Mouse (Mus musculus) heart, adult 11 months (tissue): Measurements from ENCODE around the gene Adcy3.
A peak's percentile ranks its signal among the peaks of the same experiment; 100 is the strongest.

ENCODE experiments used
- DNase-seq: peaks from one replicate; pipeline ENCODE4 v3.0.0; 2022

Adcy3 gene

DNA sequence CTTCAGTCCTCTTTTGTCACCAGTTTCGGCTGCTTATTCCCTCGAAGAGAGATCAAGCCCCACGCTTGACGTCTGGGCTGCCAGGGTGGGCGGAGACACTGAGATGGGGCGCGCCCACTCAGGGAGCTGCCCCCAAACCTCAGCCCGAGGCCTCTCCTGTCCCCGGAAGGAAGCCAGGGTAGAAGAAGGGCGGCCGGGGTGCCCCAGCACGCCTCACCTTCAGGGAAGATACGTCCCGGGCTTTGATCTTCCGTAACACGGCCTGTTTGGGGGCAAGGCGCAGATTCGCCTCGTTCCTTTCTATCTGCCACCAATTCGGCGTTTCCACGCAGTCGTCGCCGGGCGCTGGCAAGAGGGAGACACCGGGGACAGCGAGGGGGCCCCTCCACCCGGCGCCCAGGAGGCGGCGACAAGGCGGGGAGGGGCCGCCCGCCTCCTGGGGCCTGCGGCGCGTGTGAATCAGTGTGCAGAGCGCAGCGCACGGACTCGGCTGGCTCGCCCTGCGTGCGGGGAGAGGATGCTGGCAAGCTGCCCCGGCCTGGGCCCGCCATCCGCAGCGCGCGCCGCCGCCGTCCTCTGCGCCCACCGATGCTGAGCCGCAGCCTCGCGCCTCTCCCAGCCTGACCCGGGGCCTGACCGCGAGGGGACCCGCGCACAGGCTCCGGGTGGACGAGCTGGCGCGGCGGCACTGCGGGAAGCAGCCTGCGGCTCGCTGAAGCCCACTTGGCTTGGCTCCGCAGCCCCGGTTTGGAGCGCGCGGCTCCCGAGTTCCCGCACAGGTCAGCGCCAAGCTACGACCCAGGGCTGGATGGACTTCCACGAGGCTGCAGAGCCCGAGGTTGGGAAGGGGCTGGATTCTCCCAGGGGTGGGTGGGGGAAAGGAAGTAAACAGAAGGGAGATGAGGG lies at the start of gene Adcy3:
Adcy3 (plus strand) TSS at position 163 of the 906 bp plus-strand sequence.
- peak; percentile 96 for DNase-seq

- peak; percentile 63 for DNase-seq
Measured at GRCm38 (mm10) chr12:4083441-4083840, 49.5 kb upstream of the Adcy3 start.

DNA sequence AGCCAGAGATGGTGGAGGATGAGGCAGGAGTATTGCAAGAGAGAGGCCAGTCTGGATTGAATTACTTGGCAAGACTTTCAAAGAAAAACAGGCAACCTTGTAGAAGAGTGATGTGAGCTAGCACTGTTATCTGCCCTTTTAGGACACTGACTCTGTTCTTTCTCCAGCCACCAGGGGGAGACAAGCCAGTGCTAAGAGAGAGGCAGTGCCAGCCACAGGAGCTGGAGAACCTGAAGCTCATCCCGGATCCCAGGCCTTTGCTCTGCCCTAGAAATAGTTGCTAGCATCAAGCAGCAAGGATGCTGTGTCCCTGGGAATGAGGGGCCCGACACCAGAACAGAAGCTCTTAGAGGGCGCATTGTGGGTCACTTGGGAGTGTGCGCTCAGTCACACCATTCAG lies 25.5 kb upstream of the Adcy3 start:
- peak; percentile 92 for DNase-seq

GRCm38 (mm10) chr12:4116132-4116531 lies 16.8 kb upstream of the Adcy3 start:
- DNase-seq = no peak

- no peak for DNase-seq
Measured at GRCm38 (mm10) chr12:4117136-4117535, 15.8 kb upstream of the Adcy3 start.

DNA sequence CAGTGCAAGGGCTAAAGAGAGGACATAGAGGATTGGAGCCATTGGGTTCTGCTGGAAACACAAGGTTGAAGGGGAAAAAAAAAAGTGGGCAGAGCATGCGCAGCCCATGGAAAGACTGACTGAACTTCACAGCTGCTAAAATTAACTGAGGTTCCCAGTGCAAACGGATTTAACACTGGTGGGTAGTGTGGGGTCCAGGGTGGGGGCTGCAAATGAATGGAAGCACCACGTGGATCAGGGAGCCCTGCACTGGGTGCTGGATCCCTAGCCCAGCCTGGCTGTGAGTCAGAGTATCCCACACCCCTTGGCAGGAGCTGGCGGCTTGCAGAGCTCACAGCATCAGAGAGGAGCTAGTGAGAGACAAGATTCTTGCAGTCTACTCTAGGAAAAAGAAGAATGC lies 15.3 kb upstream of the Adcy3 start:
- peak; percentile 89 for DNase-seq

GRCm38 (mm10) chr12:4127346-4127745 lies 5.6 kb upstream of the Adcy3 start:
- peak; percentile 90 for DNase-seq

GRCm38 (mm10) chr12:4133847-4134212 lies 927 bp downstream of the Adcy3 start:
- DNase-seq = no peak

- DNase-seq = no peak
Measured at GRCm38 (mm10) chr12:4143179-4143578, 10.3 kb downstream of the Adcy3 start.

GRCm38 (mm10) chr12:4150936-4151335 lies 18.0 kb downstream of the Adcy3 start:
- peak; percentile 95 for DNase-seq

DNA sequence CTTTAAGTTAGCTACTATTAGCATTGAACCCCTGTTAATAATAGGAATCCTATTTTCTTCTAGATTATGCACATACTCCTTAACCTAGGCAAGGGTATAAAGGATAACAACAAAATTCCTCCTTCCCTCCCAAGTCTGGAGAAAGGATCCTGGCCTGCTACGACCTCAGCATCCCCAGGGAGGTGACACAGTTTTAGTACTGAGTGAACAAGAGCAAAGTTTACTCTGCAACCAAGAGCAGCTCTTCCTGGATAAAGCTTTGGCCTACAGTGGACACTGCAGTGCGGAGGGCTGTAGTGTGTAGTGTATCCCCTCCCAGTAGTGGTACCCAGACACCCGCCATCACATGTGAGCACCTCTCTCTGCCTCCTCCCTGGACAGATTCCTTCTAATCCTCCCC lies 19.1 kb downstream of the Adcy3 start:
- peak; percentile 96 for DNase-seq

- DNase-seq = no peak
Measured at GRCm38 (mm10) chr12:4157466-4157865, 24.6 kb downstream of the Adcy3 start.

- no peak for DNase-seq
Measured at GRCm38 (mm10) chr12:4158179-4158578, 25.3 kb downstream of the Adcy3 start.

DNA sequence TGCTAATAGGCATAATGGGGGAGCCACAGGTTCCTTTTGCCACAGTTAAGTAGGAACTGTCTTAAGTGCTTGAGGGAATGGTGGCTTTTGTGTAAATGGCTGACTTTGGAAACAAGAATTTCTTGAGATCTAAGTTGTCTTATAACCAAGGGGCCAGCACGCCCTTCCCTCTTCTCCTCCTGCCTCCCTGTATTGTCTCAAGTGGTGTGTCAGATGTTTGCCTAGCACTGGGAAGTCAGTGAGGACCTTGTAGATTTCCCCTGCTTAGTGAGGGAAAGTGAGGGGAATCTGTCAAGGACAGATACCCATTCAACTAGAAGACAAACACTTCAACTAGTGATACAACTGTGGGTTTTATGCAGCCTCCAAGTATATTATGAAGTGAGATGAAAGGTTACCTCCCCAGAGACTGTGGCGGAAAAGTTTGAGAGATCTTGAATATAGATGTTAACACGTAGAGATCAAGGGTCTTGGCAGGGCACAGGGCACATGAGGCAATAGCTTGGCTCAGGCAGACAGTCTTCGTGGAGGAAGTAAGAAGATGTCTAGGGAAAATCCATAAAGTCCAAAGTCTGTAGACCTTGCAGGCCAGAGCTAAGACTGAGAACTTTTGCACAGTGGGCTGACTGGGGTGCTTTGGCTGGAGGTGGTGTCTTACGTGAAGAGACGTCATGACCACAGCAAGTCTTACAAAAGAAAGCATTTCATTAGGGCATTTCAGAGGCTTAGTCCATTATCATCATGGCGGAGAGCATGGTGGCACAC lies 26.1 kb downstream of the Adcy3 start:
- no peak for DNase-seq

GRCm38 (mm10) chr12:4160322-4160721 lies 27.4 kb downstream of the Adcy3 start:
- no peak for DNase-seq

DNA sequence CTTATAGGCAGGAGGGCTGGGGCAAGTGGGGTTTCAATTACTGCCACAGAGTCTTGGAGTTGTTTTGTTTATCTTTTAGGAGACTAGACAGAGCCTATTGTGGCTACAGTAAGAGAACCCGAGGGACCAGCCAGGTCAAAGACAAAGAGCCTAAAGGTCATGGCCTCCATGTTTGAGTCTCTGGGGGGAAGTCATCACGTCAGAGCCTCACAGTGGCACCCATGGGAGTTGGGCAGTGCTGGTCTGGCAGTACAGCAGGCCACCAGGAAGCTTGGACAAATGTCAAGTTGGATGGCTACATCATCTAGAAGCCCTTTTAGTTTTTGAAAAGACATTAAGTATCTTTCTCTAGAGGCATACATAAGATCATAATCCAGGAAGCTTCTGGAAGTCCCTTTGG lies 30.0 kb downstream of the Adcy3 start:
- DNase-seq = peak; percentile 91

DNA sequence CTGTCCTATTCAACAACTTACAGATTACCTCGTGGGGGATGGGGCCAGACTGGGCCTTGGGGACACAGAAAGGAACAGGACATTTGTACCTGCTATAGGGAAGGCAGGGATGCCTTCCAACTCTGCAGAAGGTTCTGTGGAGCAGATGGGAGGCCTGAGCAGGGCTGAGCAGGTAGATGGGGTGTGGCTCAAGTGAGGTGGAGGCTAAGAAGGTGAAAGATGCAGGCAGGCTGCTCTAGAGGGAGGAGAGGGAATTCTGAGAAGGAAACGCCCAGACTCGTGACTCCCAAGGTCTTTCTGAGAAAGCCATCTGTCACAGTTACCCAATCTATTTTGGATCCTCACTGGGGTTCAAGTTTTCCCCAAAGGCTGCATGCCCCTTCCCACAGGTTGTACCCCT lies 34.1 kb downstream of the Adcy3 start:
- no peak for DNase-seq

DNA sequence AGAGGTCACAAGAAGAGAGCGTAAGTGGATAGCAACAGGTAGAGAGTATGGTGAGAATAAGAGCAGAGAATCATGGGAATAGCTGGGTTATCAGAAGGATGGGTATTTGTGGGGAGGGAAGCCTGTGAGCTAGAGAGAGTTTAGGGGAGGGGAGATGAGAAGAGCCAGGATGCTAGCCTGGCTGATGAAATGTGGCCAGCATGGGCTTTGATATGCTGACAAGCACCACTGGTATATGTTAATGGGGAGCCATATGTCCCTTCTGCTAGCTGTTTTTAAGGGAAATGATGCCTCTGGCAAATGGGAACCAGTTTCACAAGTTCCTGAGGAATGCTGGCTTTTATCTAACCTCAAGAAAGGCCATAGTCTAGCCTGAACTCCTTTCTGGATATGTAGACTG lies 36.2 kb downstream of the Adcy3 start:
- DNase-seq = no peak

GRCm38 (mm10) chr12:4169622-4170021 lies 36.7 kb downstream of the Adcy3 start:
- DNase-seq = no peak

DNA sequence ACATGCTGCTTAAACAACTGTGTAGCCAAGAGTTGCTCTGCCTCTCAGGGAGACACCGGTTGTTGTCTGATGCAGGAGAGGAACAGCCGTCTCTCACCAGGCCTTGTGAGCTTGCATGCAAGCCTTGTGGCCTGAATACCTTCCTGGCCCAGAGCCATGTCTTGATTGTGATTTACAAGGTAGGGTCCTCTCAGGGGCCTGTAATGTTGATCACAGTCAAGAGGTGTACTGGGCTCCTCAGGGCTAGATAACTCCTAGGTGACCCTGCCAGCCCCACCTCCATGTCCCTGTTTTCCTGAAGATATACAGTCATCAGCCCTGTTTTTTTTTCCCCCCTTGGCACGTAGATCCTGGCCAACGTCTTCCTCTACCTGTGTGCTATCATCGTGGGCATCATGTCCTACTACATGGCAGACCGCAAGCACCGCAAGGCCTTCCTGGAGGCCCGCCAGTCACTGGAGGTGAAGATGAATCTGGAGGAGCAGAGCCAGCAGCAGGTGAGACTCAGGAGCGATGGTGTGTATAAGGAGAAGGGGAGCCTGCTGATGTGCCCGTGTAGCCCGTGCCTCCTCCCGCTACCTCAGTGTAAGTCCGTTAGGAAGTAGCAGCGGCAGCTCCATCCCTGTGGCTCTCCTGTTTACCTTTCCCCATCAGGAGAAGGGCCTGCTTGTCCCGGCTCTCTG lies 40.3 kb downstream of the Adcy3 start:
- DNase-seq = no peak

GRCm38 (mm10) chr12:4178839-4179238 lies 45.9 kb downstream of the Adcy3 start:
- peak; percentile 77 for DNase-seq

GRCm38 (mm10) chr12:4179671-4180233 lies 46.8 kb downstream of the Adcy3 start:
- DNase-seq = peak; percentile 91

- DNase-seq = peak; percentile 60
Measured at GRCm38 (mm10) chr12:4180507-4180906, 47.6 kb downstream of the Adcy3 start.
